Mouse (Mus musculus): Measurements from ENCODE around the gene Lrrc8c.

The Lrrc8c gene

GRCm38 (mm10) chr5:105600998-105601397 lies 81.8 kb downstream of the Lrrc8c start:
- no peak for ATAC-seq (ENCODE audit: low TSS enrichment)

GRCm38 (mm10) chr5:105602585-105602984 lies 83.4 kb downstream of the Lrrc8c start:
- no peak for ATAC-seq (ENCODE audit: low TSS enrichment)

DNA sequence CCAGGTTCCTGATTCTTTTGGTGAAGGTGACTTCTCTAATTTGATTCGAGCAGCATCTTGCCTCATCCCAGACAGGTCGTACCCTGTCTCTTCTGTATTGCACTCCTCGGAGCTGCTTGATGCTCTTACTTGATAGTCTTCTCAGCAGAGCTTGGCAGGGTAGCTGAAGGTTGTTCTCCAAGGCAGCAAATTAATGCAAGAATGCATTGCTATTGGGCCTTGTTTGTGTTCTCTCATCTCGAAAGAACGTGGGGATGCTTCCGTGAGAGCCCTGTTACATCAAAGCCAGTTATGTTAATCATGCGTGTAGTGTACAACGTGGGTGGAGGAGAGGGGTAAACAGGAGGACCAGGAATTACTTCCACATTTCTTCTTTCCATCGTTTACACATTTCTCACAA lies 86.5 kb downstream of the Lrrc8c start:
- peak; percentile 20; the same call in 1 of the 2 replicates for ATAC-seq (ENCODE audit: low TSS enrichment)

GRCm38 (mm10) chr5:105609683-105610082 lies 90.5 kb downstream of the Lrrc8c start:
- 0 out of 2 replicates have a peak, but pooled peaks have one; percentile 24 for ATAC-seq (ENCODE audit: low TSS enrichment)

- ATAC-seq (ENCODE audit: low TSS enrichment), result no peak
Observed at GRCm38 (mm10) chr5:105613002-105613401, 93.8 kb downstream of the Lrrc8c start.

DNA sequence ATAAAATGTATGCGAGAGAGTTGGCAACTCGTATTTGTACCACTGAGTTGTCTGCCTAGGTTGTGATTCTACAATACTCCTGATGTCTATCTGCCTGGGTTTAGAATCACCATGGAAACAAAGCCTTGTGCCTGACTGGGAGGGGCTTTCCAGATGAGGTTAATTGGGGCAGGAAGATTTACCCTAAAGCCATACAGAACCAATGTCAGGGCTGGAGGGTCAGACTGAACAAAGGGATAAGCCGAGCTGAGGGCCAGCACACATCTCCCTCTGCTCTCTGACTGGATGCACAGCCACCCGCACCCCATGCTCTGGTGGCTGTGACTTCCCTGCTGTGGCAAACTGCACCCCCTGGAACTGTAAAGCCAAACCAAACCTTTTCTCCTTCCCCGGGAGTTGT lies 94.8 kb downstream of the Lrrc8c start:
- ATAC-seq (ENCODE audit: low TSS enrichment), result no peak

GRCm38 (mm10) chr5:105614682-105615434 lies 95.7 kb downstream of the Lrrc8c start:
- ATAC-seq (ENCODE audit: low TSS enrichment), result no peak

DNA sequence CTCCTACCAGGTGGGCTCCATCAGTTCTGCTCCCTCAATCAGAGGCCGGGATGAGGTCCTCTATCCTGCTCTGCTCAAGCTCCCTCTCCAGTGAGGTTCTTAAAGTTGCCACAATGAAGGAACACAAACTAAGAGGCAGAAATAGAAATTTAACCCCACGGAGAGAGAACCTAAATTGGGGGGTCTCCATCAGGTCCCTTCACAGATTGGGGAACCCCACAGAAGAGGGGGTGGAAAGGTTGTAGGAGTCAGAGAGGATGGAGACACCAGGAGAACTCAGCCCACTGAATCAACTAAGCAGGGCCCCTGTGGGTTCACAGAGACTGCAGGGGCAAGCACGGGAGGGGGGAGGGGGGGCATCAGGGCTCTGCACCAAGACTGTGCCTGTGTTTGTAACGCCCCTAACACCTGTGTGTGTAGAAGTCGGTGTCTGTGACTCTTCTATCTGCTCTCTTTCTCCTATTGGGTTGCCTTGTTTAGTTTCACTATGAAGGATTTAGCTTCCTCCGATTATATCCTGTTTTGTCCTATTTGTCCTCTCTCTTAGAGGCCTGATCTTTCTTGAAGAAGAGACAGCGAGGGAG lies 96.8 kb downstream of the Lrrc8c start:
- ATAC-seq (ENCODE audit: low TSS enrichment), result no peak

DNA sequence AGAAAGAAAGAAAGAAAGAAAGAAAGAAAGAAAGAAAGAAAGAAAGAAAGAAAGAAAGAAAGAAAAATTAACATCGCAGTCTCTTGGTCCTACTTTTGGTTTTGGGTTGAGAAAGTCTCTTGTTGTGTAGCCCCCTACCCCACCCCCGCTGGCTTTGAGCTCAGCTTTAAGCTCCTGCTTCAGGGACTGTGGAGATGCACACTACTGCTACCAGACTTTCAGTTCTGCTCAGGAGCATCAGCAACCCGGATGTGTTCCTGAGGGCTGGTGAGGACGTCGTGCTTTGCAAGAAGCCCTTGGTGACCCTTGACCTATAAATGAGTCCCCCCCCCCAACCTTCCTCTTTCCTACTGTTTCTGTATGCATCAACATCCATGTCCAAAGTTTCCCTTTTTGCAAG lies 97.3 kb downstream of the Lrrc8c start:
- ATAC-seq (ENCODE audit: low TSS enrichment), result no peak

- ATAC-seq (ENCODE audit: low TSS enrichment), result peak; percentile 81
Observed at GRCm38 (mm10) chr5:105618510-105618909, 99.3 kb downstream of the Lrrc8c start.

- ATAC-seq (ENCODE audit: low TSS enrichment), result no peak
Observed at GRCm38 (mm10) chr5:105619666-105620065, 100.5 kb downstream of the Lrrc8c start.

DNA sequence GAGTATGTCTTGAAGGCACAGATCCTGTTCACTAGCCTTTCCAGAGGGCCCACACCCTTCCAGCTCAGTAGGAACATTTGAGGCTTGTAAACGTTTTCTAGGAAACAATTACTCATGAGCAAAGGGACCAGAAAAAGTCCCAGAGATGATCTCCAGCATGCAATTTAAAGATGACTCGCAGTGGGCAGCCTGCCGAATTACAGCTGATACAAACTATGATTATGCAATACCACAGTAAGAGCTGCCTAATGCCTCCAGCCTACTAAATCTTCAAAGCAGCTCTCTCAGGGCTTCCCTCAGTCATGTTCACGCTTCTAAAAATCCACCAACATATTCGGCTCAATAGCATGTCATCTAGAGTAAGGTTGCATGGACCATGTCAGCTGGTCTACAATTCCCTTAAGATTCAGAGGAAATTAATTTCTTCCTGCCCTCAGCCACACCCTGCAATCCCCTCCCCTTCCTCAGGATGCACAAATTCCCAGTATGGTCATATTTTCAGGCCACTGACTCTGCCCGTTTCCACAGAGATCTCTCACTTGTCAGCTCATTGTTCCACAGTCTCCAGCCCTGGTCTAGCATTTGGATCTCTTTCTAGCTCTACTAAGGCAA lies 101.4 kb downstream of the Lrrc8c start:
- peak; percentile 60 for ATAC-seq (ENCODE audit: low TSS enrichment)

DNA sequence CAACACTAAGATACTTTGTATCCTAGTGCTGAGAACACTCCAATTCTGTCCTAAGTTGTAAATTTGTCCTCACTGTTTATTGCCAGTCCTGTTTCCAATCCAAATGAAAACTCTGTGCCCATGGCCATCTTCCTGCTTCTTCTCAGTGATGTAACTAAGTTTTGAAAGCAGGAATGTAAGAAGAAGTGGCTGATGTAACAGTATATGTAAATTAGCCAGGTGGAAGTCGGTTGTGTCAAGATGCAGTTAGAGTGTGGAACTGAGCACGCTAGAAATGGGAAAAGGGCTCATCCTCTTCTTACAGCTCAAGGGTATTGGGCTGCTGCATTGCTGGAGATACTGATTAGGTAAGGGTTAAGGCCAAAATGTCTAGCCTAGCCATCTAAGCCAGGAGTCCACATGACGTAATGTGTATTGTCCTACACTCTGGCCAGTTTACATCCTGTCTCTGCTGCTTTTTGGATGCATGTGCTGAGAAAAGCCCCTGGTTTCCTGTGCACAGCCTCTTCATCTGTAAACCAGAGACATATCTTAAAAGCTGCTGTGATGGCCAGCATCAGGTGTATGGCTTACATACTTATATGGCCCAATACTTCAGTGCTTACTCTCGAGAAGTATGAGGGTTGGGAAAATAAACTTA lies 104.0 kb downstream of the Lrrc8c start:
- ATAC-seq (ENCODE audit: low TSS enrichment), result no peak

- no peak for ATAC-seq (ENCODE audit: low TSS enrichment)
Observed at GRCm38 (mm10) chr5:105624257-105624656, 105.1 kb downstream of the Lrrc8c start.

- ATAC-seq (ENCODE audit: low TSS enrichment), result no peak
Observed at GRCm38 (mm10) chr5:105625504-105626150, 106.4 kb downstream of the Lrrc8c start.

DNA sequence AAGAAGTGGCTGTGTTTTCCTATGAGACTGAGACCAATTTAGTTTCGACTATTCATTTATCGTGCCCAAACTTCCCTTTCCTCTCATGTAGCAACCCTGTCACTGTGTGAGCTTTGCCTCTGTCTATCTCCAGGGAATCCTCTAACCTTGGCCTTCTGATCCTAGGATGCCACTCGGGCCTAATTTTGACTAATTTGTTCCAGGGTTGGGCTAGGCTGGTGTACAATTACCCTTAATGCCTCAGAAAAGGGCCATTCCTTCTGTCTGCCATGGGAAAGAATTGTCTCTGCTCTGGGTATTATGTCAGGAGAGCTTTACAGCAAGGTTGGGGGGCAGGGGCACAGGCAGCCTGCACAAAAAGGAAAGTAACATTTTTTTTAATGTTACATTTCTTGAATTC lies 107.2 kb downstream of the Lrrc8c start:
- no peak for ATAC-seq (ENCODE audit: low TSS enrichment)

GRCm38 (mm10) chr5:105627093-105627492 lies 107.9 kb downstream of the Lrrc8c start:
- no peak for ATAC-seq (ENCODE audit: low TSS enrichment)

DNA sequence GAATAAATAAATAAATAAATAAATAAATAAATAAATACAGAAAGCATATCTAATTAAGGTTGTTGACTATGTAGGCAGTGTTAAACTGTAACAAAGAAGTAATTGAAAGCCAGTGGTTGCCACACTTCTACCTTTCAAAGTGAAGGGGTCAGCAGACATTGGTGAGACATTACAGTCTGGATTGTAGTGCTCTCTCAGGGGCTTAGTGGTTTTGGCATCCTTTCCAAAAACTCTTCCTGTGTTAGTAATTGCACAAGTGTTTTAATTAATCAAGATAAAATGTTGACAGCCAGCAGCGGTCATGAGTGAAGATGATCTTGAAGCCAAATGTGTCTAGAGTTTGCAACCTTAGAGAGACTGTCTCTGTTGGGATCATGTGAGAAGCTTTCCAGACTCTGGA lies 110.8 kb downstream of the Lrrc8c start:
- ATAC-seq (ENCODE audit: low TSS enrichment), result no peak

- peak; percentile 92 for ATAC-seq (ENCODE audit: low TSS enrichment)
Observed at GRCm38 (mm10) chr5:105632066-105632465, 112.9 kb downstream of the Lrrc8c start.

GRCm38 (mm10) chr5:105635576-105635975 lies 116.4 kb downstream of the Lrrc8c start:
- no peak for ATAC-seq (ENCODE audit: low TSS enrichment)

GRCm38 (mm10) chr5:105636484-105637191 lies 117.5 kb downstream of the Lrrc8c start:
- ATAC-seq (ENCODE audit: low TSS enrichment), result no peak
